Mouse (Mus musculus) intestine, embryonic 14.5 days (tissue): Measurements from ENCODE around the gene Nupl2. TPM values are rescaled to one million over a fixed set of nuclear protein-coding genes. Genes with fewer than 3 reads are reported as not detected.

ENCODE experiments used
- ATAC-seq: fragments of 200-750 bp; cut with Nextera tagmentation; replicated peaks from 2 replicates; pipeline ENCODE4 v1.8.0; 2017; ENCODE audit warnings: low read depth, moderate number of reproducible peaks, moderate TSS enrichment, moderate library complexity; ENCODE audit not compliant: low FRiP score, low TSS enrichment
- DNase-seq: peaks from one replicate; pipeline ENCODE4 v3.0.0-alpha.2; 2018; ENCODE audit warnings: low spot score
- H3K27ac ChIP-seq: fragments of 300-500 bp; sonication (generic); 2 replicates; pipeline ENCODE4 v1.5.1; 2014; ENCODE audit warnings: low read depth, mild to moderate bottlenecking, control low read depth
- H3K27me3 ChIP-seq: fragments of 300-500 bp; sonication (generic); replicated peaks from 2 replicates; pipeline ENCODE4 v1.6.1; 2014; ENCODE audit warnings: low read length, control low read depth; ENCODE audit not compliant: control insufficient read depth, insufficient read depth
- H3K36me3 ChIP-seq: fragments of 300-500 bp; sonication (generic); 2 replicates; pipeline ENCODE4 v1.6.1; 2014; ENCODE audit warnings: low read length, control low read depth; ENCODE audit not compliant: control insufficient read depth, insufficient read depth
- H3K4me1 ChIP-seq: fragments of 300-500 bp; sonication (generic); replicated peaks from 2 replicates; pipeline ENCODE4 v1.6.1; 2014; ENCODE audit warnings: low read length, control low read depth, mixed read lengths; ENCODE audit not compliant: control insufficient read depth, insufficient read depth
- H3K4me2 ChIP-seq: fragments of 300-500 bp; sonication (generic); 2 replicates; pipeline ENCODE4 v1.6.1; 2014; ENCODE audit warnings: low read length
- H3K4me3 ChIP-seq: fragments of 300-500 bp; sonication (generic); 2 replicates; pipeline ENCODE4 v1.5.1; 2014; ENCODE audit warnings: low read depth, low read length, control low read depth, mixed read lengths
- H3K9ac ChIP-seq: fragments of 300-500 bp; sonication (generic); 2 replicates; pipeline ENCODE4 v1.6.1; 2014; ENCODE audit warnings: mild to moderate bottlenecking, low read length
- H3K9me3 ChIP-seq: fragments of 300-500 bp; sonication (generic); 2 replicates; pipeline ENCODE4 v1.6.1; 2016; ENCODE audit warnings: low read length, control low read depth; ENCODE audit not compliant: control insufficient read depth
- WGBS: fragments of 180-500 bp; shearing (Covaris S2); extraction: QIAGEN DNeasy Blood & Tissue Kit; methylation state at CpG from one replicate; pipeline ENCODE4 v1.1.7; 2014; 5-methylcytosine and 5-hydroxymethylcytosine counted together
- polyA plus RNA-seq: library from polyadenylated mRNA; unstranded; fragments of >200 nt; fragmentation: Nextera tagmentation; extraction: Ambion mirVana; gene quantifications from 2 replicates; pipeline ENCODE4 v1.2.1, GENCODE M21; 2014

The Nupl2 gene
- polyA plus RNA-seq, 1 experiment from 2014 or later = 16.3 TPM

GRCm38 (mm10) chr5:24156774-24157173 lies 8.0 kb upstream of the Nupl2 start:
- WGBS = 92% methylated on average over 6 of the region's 6 CpGs
- H3K9ac ChIP-seq = no peak overlapping the region
- H3K4me1 ChIP-seq = no peaks in the 10 kb centered on the region
- DNase-seq (no peak), ATAC-seq (no peak)
- no peak overlapping the region for H3K27ac ChIP-seq
- H3K4me2 ChIP-seq = no peak overlapping the region
- no peak overlapping the region for H3K4me3 ChIP-seq
- H3K9me3 ChIP-seq = no peaks in the 10 kb centered on the region
- no peaks in the 10 kb centered on the region for H3K27me3 ChIP-seq
- H3K36me3 ChIP-seq = peaks cover 32% of the 10 kb centered on the region

- DNase-seq = no peak
- Histone ChIP-seq H3K27me3 (no peaks in the 10 kb centered on the region), H3K36me3 (peaks cover 26% of the 10 kb centered on the region; the same call in 1 of the 2 replicates), H3K9ac (no peak overlapping the region), H3K9me3 (no peaks in the 10 kb centered on the region), H3K27ac (no peak overlapping the region), H3K4me1 (peaks cover 9% of the 10 kb centered on the region; the same call in 1 of the 2 replicates), H3K4me3 (no peak overlapping the region), H3K4me2 (no peak overlapping the region)
- ATAC-seq = no peak
- WGBS = 49% methylated on average over 5 of the region's 5 CpGs
Observed at GRCm38 (mm10) chr5:24167263-24167662, 2.5 kb downstream of the Nupl2 start.

- ATAC-seq (no peak), DNase-seq (no peak)
- Histone ChIP-seq H3K9ac (no peak overlapping the region), H3K4me1 (peaks cover 9% of the 10 kb centered on the region; the same call in 1 of the 2 replicates), H3K4me3 (no peak overlapping the region), H3K9me3 (no peaks in the 10 kb centered on the region), H3K27me3 (no peaks in the 10 kb centered on the region), H3K36me3 (peaks cover 37% of the 10 kb centered on the region), H3K4me2 (no peak overlapping the region), H3K27ac (no peak overlapping the region)
- WGBS = 91% methylated on average over 6 of the region's 6 CpGs
Observed at GRCm38 (mm10) chr5:24169881-24170280, 5.1 kb downstream of the Nupl2 start.

GRCm38 (mm10) chr5:24172092-24172491 lies 7.3 kb downstream of the Nupl2 start:
- Histone ChIP-seq H3K4me2 (no peak overlapping the region), H3K36me3 (peaks cover 47% of the 10 kb centered on the region), H3K9me3 (no peaks in the 10 kb centered on the region), H3K4me1 (no peaks in the 10 kb centered on the region), H3K27me3 (no peaks in the 10 kb centered on the region), H3K4me3 (no peak overlapping the region), H3K9ac (no peak overlapping the region), H3K27ac (no peak overlapping the region)
- ATAC-seq = no peak
- DNase-seq = no peak

- WGBS = 95% methylated on average over 16 of the region's 16 CpGs
- Histone ChIP-seq H3K27me3 (no peaks in the 10 kb centered on the region), H3K27ac (no peak overlapping the region), H3K4me2 (no peak overlapping the region), H3K9ac (no peak overlapping the region), H3K9me3 (no peaks in the 10 kb centered on the region), H3K4me3 (no peak overlapping the region), H3K36me3 (peaks cover 55% of the 10 kb centered on the region), H3K4me1 (no peaks in the 10 kb centered on the region)
- ATAC-seq = no peak
- no peak for DNase-seq
Observed at GRCm38 (mm10) chr5:24181514-24182295, 16.9 kb downstream of the Nupl2 start.

GRCm38 (mm10) chr5:24182296-24182734 lies 17.6 kb downstream of the Nupl2 start:
- Histone ChIP-seq H3K9me3 (no peaks in the 10 kb centered on the region), H3K4me2 (no peak overlapping the region), H3K27me3 (no peaks in the 10 kb centered on the region), H3K36me3 (peaks cover 55% of the 10 kb centered on the region), H3K27ac (no peak overlapping the region), H3K4me3 (no peak overlapping the region), H3K9ac (no peak overlapping the region), H3K4me1 (no peaks in the 10 kb centered on the region)
- DNase-seq = no peak
- no peak for ATAC-seq
- 95% methylated on average over 9 of the region's 9 CpGs for WGBS

GRCm38 (mm10) chr5:24183096-24183495 lies 18.3 kb downstream of the Nupl2 start:
- Histone ChIP-seq H3K27me3 (no peaks in the 10 kb centered on the region), H3K9ac (no peak overlapping the region), H3K4me1 (no peaks in the 10 kb centered on the region), H3K36me3 (peaks cover 47% of the 10 kb centered on the region), H3K27ac (no peak overlapping the region), H3K9me3 (no peaks in the 10 kb centered on the region), H3K4me3 (no peak overlapping the region), H3K4me2 (no peak overlapping the region)
- WGBS = 92% methylated on average over 6 of the region's 6 CpGs
- peak; percentile 32 for DNase-seq
- ATAC-seq = no peak

- 95% methylated on average over 5 of the region's 5 CpGs for WGBS
- DNase-seq (peak; percentile 39), ATAC-seq (no peak)
Observed at GRCm38 (mm10) chr5:24184011-24184410, 19.2 kb downstream of the Nupl2 start.

GRCm38 (mm10) chr5:24188476-24188875 lies 23.7 kb downstream of the Nupl2 start:
- no peaks in the 10 kb centered on the region for H3K27me3 ChIP-seq
- DNase-seq = no peak
- WGBS = 77% methylated on average over 4 of the region's 4 CpGs
- H3K4me1 ChIP-seq = no peaks in the 10 kb centered on the region
- no peaks in the 10 kb centered on the region for H3K9me3 ChIP-seq
- peaks cover 12% of the 10 kb centered on the region for H3K36me3 ChIP-seq
- ATAC-seq = no peak
- no peak overlapping the region for H3K9ac ChIP-seq
- no peak overlapping the region for H3K4me2 ChIP-seq
- no peak overlapping the region for H3K27ac ChIP-seq
- no peak overlapping the region for H3K4me3 ChIP-seq

More at GRCm38 (mm10) chr5:24184011-24184410, 19.2 kb downstream of the Nupl2 start:
- no peak overlapping the region for H3K9ac ChIP-seq
- H3K36me3 ChIP-seq = peaks cover 45% of the 10 kb centered on the region
- H3K4me1 ChIP-seq = no peaks in the 10 kb centered on the region
- H3K27me3 ChIP-seq = no peaks in the 10 kb centered on the region
- H3K27ac ChIP-seq = no peak overlapping the region
- no peak overlapping the region for H3K4me3 ChIP-seq
- H3K4me2 ChIP-seq = no peak overlapping the region
- no peaks in the 10 kb centered on the region for H3K9me3 ChIP-seq
